Mouse (Mus musculus): ENCODE measurements around the gene Zfp768. TPM values are rescaled to one million over a fixed set of nuclear protein-coding genes. Genes with fewer than 3 reads are reported as not detected.

The Zfp768 gene
- polyA plus RNA-seq, 1 experiment from 2014 or later = 17.3 TPM

Other genes starting within 250 kb of the Zfp768 start
- 0.54 and 0.68 TPM in 2 replicates for gene Qprt, start 223.4 kb downstream of the Zfp768 start, polyA plus RNA-seq (2015; fragmentation: Nextera tagmentation; extraction: Ambion mirVana)
- 0.06 and 0.09 TPM in 2 replicates for gene Spn, start 207.8 kb downstream of the Zfp768 start, polyA plus RNA-seq (2015; fragmentation: Nextera tagmentation; extraction: Ambion mirVana)
- gene Cd2bp2, start 149.5 kb downstream of the Zfp768 start, polyA plus RNA-seq (2015; fragmentation: Nextera tagmentation; extraction: Ambion mirVana) = 83.1 and 84.6 TPM in 2 replicates
- 28.0 and 31.3 TPM in 2 replicates for gene Tbc1d10b, start 137.1 kb downstream of the Zfp768 start, polyA plus RNA-seq (2015; fragmentation: Nextera tagmentation; extraction: Ambion mirVana)
- 11.0 and 15.5 TPM in 2 replicates for gene Mylpf, start 136.7 kb downstream of the Zfp768 start, polyA plus RNA-seq (2015; fragmentation: Nextera tagmentation; extraction: Ambion mirVana)
- gene Zfp553, start 112.5 kb downstream of the Zfp768 start, polyA plus RNA-seq (2015; fragmentation: Nextera tagmentation; extraction: Ambion mirVana) = 58.8 and 61.9 TPM in 2 replicates
- gene Sept1, start 112.5 kb downstream of the Zfp768 start, polyA plus RNA-seq (2015; fragmentation: Nextera tagmentation; extraction: Ambion mirVana) = 21.8 and 23.1 TPM in 2 replicates
- 54.4 and 57.4 TPM in 2 replicates for gene Zfp771, start 101.3 kb downstream of the Zfp768 start, polyA plus RNA-seq (2015; fragmentation: Nextera tagmentation; extraction: Ambion mirVana)
- 121 and 124 TPM in 2 replicates for gene Dctpp1, start 84.9 kb downstream of the Zfp768 start, polyA plus RNA-seq (2015; fragmentation: Nextera tagmentation; extraction: Ambion mirVana)
- gene Sephs2, start 71.5 kb downstream of the Zfp768 start, polyA plus RNA-seq (2015; fragmentation: Nextera tagmentation; extraction: Ambion mirVana) = 59.7 and 60.7 TPM in 2 replicates
- gene Itgal, start 49.3 kb downstream of the Zfp768 start, polyA plus RNA-seq (2015; fragmentation: Nextera tagmentation; extraction: Ambion mirVana) = 0.32 and 0.38 TPM in 2 replicates
- gene Zfp747, start 30.5 kb upstream of the Zfp768 start, polyA plus RNA-seq (2015; fragmentation: Nextera tagmentation; extraction: Ambion mirVana) = 8.1 and 8.6 TPM in 2 replicates
- 5.4 and 5.7 TPM in 2 replicates for gene 9130019O22Rik, start 41.6 kb upstream of the Zfp768 start, polyA plus RNA-seq (2015; fragmentation: Nextera tagmentation; extraction: Ambion mirVana)
- gene E430018J23Rik, start 48.0 kb upstream of the Zfp768 start, polyA plus RNA-seq (2015; fragmentation: Nextera tagmentation; extraction: Ambion mirVana) = 7.7 TPM in 2 replicates
- 4.0 and 4.8 TPM in 2 replicates for gene Zfp764, start 61.2 kb upstream of the Zfp768 start, polyA plus RNA-seq (2015; fragmentation: Nextera tagmentation; extraction: Ambion mirVana)
- 34.1 and 35.0 TPM in 2 replicates for gene Zfp688, start 76.5 kb upstream of the Zfp768 start, polyA plus RNA-seq (2015; fragmentation: Nextera tagmentation; extraction: Ambion mirVana)
- 15.0 and 16.2 TPM in 2 replicates for gene Zfp689, start 103.6 kb upstream of the Zfp768 start, polyA plus RNA-seq (2015; fragmentation: Nextera tagmentation; extraction: Ambion mirVana)
- gene Prr14, start 114.0 kb upstream of the Zfp768 start, polyA plus RNA-seq (2015; fragmentation: Nextera tagmentation; extraction: Ambion mirVana) = 40.5 and 44.0 TPM in 2 replicates
- 10.8 and 13.7 TPM in 2 replicates for gene Fbrs, start 133.6 kb upstream of the Zfp768 start, polyA plus RNA-seq (2015; fragmentation: Nextera tagmentation; extraction: Ambion mirVana)
- 51.3 and 53.7 TPM in 2 replicates for gene Srcap, start 166.4 kb upstream of the Zfp768 start, polyA plus RNA-seq (2015; fragmentation: Nextera tagmentation; extraction: Ambion mirVana)
- 17.6 and 19.0 TPM in 2 replicates for gene Gm42715, start 174.0 kb upstream of the Zfp768 start, polyA plus RNA-seq (2015; fragmentation: Nextera tagmentation; extraction: Ambion mirVana)
- gene Tmem265, start 215.8 kb upstream of the Zfp768 start, polyA plus RNA-seq (2015; fragmentation: Nextera tagmentation; extraction: Ambion mirVana) = 6.6 and 8.2 TPM in 2 replicates
- gene Phkg2, start 227.8 kb upstream of the Zfp768 start, polyA plus RNA-seq (2015; fragmentation: Nextera tagmentation; extraction: Ambion mirVana) = 55.1 and 60.5 TPM in 2 replicates
- 10.7 and 13.0 TPM in 2 replicates for gene Ccdc189, start 243.0 kb upstream of the Zfp768 start, polyA plus RNA-seq (2015; fragmentation: Nextera tagmentation; extraction: Ambion mirVana)
- gene Rnf40, start 243.2 kb upstream of the Zfp768 start, polyA plus RNA-seq (2015; fragmentation: Nextera tagmentation; extraction: Ambion mirVana) = 49.9 and 50.5 TPM in 2 replicates

All from hindbrain, embryonic 13.5 days (tissue).